In the genomic region with DNA sequence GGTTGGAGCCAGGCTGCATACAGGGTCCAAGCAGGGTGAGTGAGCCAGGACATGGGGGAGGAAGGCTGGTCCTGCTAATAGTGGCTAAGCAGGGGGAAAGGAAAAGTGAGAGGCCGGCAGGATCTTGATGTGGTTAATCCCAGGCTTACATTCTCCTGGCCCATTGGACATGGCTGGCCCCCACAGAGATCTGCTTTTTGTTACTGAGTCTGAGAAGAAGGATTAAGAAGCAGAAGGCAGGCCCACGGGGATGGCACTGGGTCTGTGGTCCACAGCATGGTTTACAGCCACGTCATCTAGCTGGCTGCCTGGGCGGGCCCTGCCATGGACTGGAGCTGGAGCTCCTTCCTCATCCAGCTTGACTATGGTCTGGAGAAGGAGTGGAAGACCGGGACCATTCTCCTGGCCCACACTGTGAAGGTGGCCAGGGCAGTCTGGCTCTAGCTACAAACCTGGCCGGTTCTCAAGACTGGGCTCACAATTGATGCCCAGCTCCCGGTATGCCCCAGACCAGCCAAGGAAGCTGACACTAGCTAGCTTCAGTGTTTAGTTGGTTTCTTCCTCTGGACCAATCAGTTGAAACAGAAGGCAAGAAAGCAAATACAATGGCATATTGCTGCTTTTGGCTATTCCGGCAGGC, we compare ENCODE assay signal across 24 mouse cellular contexts. TPM values are rescaled to one million over a fixed set of nuclear protein-coding genes. Genes with fewer than 3 reads are reported as not detected.
DNase-seq lines count a peak whose midpoint lies in the region.
"Had no signal": no experiment of that assay in that cellular context is flagged by ENCODE, and none has a peak within 500 bp of the region (broad histone marks: within the 10 kb centered on the region; RNA-seq: fewer than 3 reads in every experiment).

No protein-coding gene starts in this region.

- H3K9me3 ChIP-seq in embryonic facial prominence, embryonic 10.5 days = no peaks in the 10 kb centered on the region
- H3K9me3 ChIP-seq in limb, embryonic 10.5 days (replicated peaks) = no peaks in the 10 kb centered on the region
- H3K9me3 ChIP-seq: heart, embryonic 15.5 days; kidney, embryonic 15.5 days; midbrain, embryonic 13.5 days; neural tube, embryonic 13.5 days; stomach, embryonic 15.5 days had no signal

- peak; percentile 41 for DNase-seq in cerebellum, adult 9-10 months
- DNase-seq in cerebellum, postnatal 4 days (ENCODE audit: low spot score in 2 of 2) = no peak
- peak; percentile 42 for DNase-seq in Muller cell, postnatal 12 days (ENCODE audit: inconsistent ontology term)
- DNase-seq in embryonic facial prominence, embryonic 10.5 days (ENCODE audit: low spot score) = no peak
- DNase-seq in limb, embryonic 10.5 days (ENCODE audit: low spot score) = no peak
- DNase-seq in retina, postnatal 1 day = no peak
- DNase-seq in kidney, postnatal 10 days = no peak
- DNase-seq: adrenal gland, postnatal 14 days; forebrain, postnatal 0 days; kidney, adult 18-20 months; kidney, postnatal 36 days; layer of hippocampus, postnatal 36 days; liver; lung, adult 2 months; lung, postnatal 10 days; right cerebral cortex, postnatal 14 days; thymus, postnatal 25 days had no signal

- H3K27me3 ChIP-seq in embryonic facial prominence, embryonic 10.5 days (replicated peaks; ENCODE audit: low read depth, poor library complexity, severe bottlenecking) = peaks cover 9% of the 10 kb centered on the region; the same call in 1 of the 2 replicates
- H3K27me3 ChIP-seq in limb, embryonic 10.5 days (ENCODE audit: low read depth, poor library complexity, severe bottlenecking) = peaks cover 17% of the 10 kb centered on the region
- H3K27me3 ChIP-seq: heart, embryonic 15.5 days; kidney, embryonic 15.5 days had no signal

- H3K27ac ChIP-seq in embryonic facial prominence, embryonic 10.5 days (replicated peaks) = 0 out of 2 replicates have a peak overlapping the region, but pooled peaks have one; percentile 12
- H3K27ac ChIP-seq in limb, embryonic 10.5 days = peak overlapping the region; percentile 10; the same call in 1 of the 2 replicates
- H3K27ac ChIP-seq: heart, embryonic 15.5 days; kidney, embryonic 15.5 days; liver, embryonic 14.5 days; macrophage; midbrain, embryonic 13.5 days; neural tube, embryonic 13.5 days; stomach, embryonic 15.5 days had no signal

- H3K36me3 ChIP-seq in embryonic facial prominence, embryonic 10.5 days (replicated peaks) = peaks cover 57% of the 10 kb centered on the region
- H3K36me3 ChIP-seq in limb, embryonic 10.5 days = peaks cover 68% of the 10 kb centered on the region
- H3K36me3 ChIP-seq: midbrain, embryonic 13.5 days; neural tube, embryonic 13.5 days; stomach, embryonic 15.5 days had no signal

- 79% methylated on average over 8 of the region's 8 CpGs for WGBS in embryonic facial prominence, embryonic 10.5 days
- 81% methylated on average over 8 of the region's 8 CpGs for WGBS in limb, embryonic 10.5 days

- H3K4me1 ChIP-seq in embryonic facial prominence, embryonic 10.5 days = peaks cover 66% of the 10 kb centered on the region
- H3K4me1 ChIP-seq in limb, embryonic 10.5 days = peaks cover 74% of the 10 kb centered on the region
- H3K4me1 ChIP-seq: stomach, embryonic 15.5 days had no signal

- H3K4me3 ChIP-seq in embryonic facial prominence, embryonic 10.5 days = no peak overlapping the region
- no peak overlapping the region for H3K4me3 ChIP-seq in limb, embryonic 10.5 days
- H3K4me3 ChIP-seq: heart, embryonic 15.5 days; kidney, embryonic 15.5 days; midbrain, embryonic 13.5 days; neural tube, embryonic 13.5 days; stomach, embryonic 15.5 days had no signal

RNA-seq across cellular contexts. Expression of gene Atoh8, which starts 26.9 kb away (rescaled TPM):
- 17.7 and 21.4 TPM in 2 replicates for polyA plus RNA-seq in embryonic facial prominence, embryonic 10.5 days (2016; fragmentation: Nextera tagmentation; extraction: Ambion mirVana)
- polyA plus RNA-seq in limb, embryonic 10.5 days (2016; fragmentation: Nextera tagmentation; extraction: Ambion mirVana) = 24.9 and 28.0 TPM in 2 replicates
- polyA plus RNA-seq: macrophage had no signal

Comparison
In these comparisons a context has a peak if more than half of its experiments do, and no peak if none do; other contexts are left out.
1. DNase-seq: peak in cerebellum, adult 9-10 months (single experiment) and Muller cell, postnatal 12 days (single experiment); none in cerebellum, postnatal 4 days (0 of 2), embryonic facial prominence, embryonic 10.5 days (single experiment), limb, embryonic 10.5 days (single experiment), retina, postnatal 1 day (single experiment) and kidney, postnatal 10 days (single experiment).